Mouse (Mus musculus) bone marrow, adult 2 months (tissue): ENCODE data around the gene Mia2.

ENCODE experiments used
- CTCF ChIP-seq: fragments of 200-500 bp; IDR thresholded peaks from 2 replicates; pipeline ENCODE4 v1.5.1; 2011; ENCODE audit warnings: low read length, control low read depth; ENCODE audit not compliant: control insufficient read depth, insufficient read depth
- POLR2A ChIP-seq: fragments of 200-500 bp; IDR thresholded peaks from 2 replicates; pipeline ENCODE4 v1.6.1; 2011; ENCODE audit warnings: low read depth, mild to moderate bottlenecking, control low read depth, low read length, borderline replicate concordance; ENCODE audit not compliant: control insufficient read depth

GRCm38 (mm10) chr12:59128501-59128900 is 32.9 kb downstream of the Mia2 start:
- TF ChIP-seq POLR2A (no peak), CTCF (no peak)
